Mouse (Mus musculus): ENCODE measurements around the gene Pi4ka. TPM values are rescaled to one million over a fixed set of nuclear protein-coding genes. Genes with fewer than 3 reads are reported as not detected.
"Not testable (repeated sequence)": the region's sequence is repeated elsewhere in the genome, so short reads cannot be mapped to it uniquely, and the experiment has no call there.

Pi4ka gene
- total RNA-seq, 4 experiments from 2014 or later: 54.5 to 60.8 (median 58.6) TPM

- DNase-seq (ENCODE audit: low spot score): no peak
Observed at GRCm38 (mm10) chr16:17233702-17234498, 172.2 kb downstream of the Pi4ka start.

- peak; percentile 96 for DNase-seq (ENCODE audit: low spot score)
Observed at GRCm38 (mm10) chr16:17232794-17233701, 173.1 kb downstream of the Pi4ka start, which contains the start of gene Hic2. Gene Hic2 (plus strand): TSS chr16:17233572.

- DNase-seq (ENCODE audit: low spot score): not testable (repeated sequence)
Observed at GRCm38 (mm10) chr16:17231523-17231922, 174.6 kb downstream of the Pi4ka start.

Other genes starting within 250 kb of the Pi4ka start
- gene Ube2l3, start 203.7 kb downstream of the Pi4ka start, total RNA-seq (2022): 100 to 1,000 TPM; 107 to 119 (median 114) TPM
- gene Rimbp3, start 197.7 kb downstream of the Pi4ka start, total RNA-seq (2022): under 1 TPM in 3 of 4 experiments, not detected in 1; 0.14 to 0.44 (median 0.22) TPM
- 1 to 10 TPM; 1.4 to 2.2 (median 1.9) TPM for gene Hic2, start 172.7 kb downstream of the Pi4ka start, total RNA-seq (2022)
- 1 to 10 TPM; 1.2 to 2.7 (median 1.7) TPM for gene Tmem191c, start 130.2 kb downstream of the Pi4ka start, total RNA-seq (2022)
- 1 to 10 TPM; 1.0 to 2.1 (median 1.5) TPM for gene Serpind1, start 74.9 kb downstream of the Pi4ka start, total RNA-seq (2022)
- gene Snap29, start 328 bp downstream of the Pi4ka start, total RNA-seq (2022): 10 to 100 TPM; 16.1 to 18.4 (median 16.9) TPM
- gene Crkl, start 45.7 kb upstream of the Pi4ka start, total RNA-seq (2022): 10 to 100 TPM; 22.8 to 29.8 (median 28.1) TPM
- gene Aifm3, start 83.3 kb upstream of the Pi4ka start, total RNA-seq (2022): under 1 TPM in 1 of 4 experiments, not detected in 3; 0.35 TPM
- 10 to 100 TPM; 26.0 to 37.0 (median 29.7) TPM for gene Lztr1, start 102.4 kb upstream of the Pi4ka start, total RNA-seq (2022)
- 10 to 100 TPM; 16.6 to 18.5 (median 17.6) TPM for gene Thap7, start 124.8 kb upstream of the Pi4ka start, total RNA-seq (2022)
- gene Lrrc74b, start 154.9 kb upstream of the Pi4ka start, total RNA-seq (2022): not detected
- 1 to 10 TPM; 1.1 to 2.9 (median 2.0) TPM for gene P2rx6, start 155.6 kb upstream of the Pi4ka start, total RNA-seq (2022)
- 1 to 10 TPM; 1.8 to 6.4 (median 3.1) TPM for gene Slc7a4, start 176.9 kb upstream of the Pi4ka start, total RNA-seq (2022)
- 10 to 100 TPM; 19.0 to 23.8 (median 20.1) TPM for gene Smpd4, start 213.0 kb upstream of the Pi4ka start, total RNA-seq (2022)
- under 1 TPM in 2 of 4 experiments, not detected in 2; 0.60 to 0.62 TPM for gene Ccdc74a, start 240.2 kb upstream of the Pi4ka start, total RNA-seq (2022)